ENCODE assay signal across 22 mouse cellular contexts in the genomic region with DNA sequence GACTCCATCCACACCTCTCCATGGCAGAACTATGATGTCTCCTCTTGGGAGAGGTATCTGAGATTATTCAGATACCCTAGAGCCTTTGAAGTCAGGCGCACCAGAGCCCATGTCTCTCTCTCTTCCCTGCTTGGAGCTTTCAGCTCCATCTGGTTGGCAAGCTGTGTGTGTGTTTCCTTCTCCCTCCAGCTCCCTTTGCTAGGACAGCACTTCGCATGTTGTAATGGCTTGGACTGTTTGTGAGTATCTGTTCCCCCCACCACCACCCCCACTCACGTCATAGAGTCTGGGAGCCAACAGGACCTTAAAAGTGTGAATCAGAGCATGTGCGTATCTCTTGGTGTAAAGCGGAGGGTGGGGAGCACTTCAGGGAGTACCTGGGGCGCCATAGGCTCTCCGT. TPM values are rescaled to one million over a fixed set of nuclear protein-coding genes. Genes with fewer than 3 reads are reported as not detected.
DNase-seq lines count a peak whose midpoint lies in the region; ATAC-seq and TF ChIP-seq lines count a peak whose summit lies in the region.
"Had no signal": no experiment of that assay in that cellular context is flagged by ENCODE, and none has a peak within 500 bp of the region (broad histone marks: within the 10 kb centered on the region; RNA-seq: fewer than 3 reads in every experiment).

No protein-coding gene starts in this region.

- no peak overlapping the region for H3K4me2 ChIP-seq in forebrain, embryonic 13.5 days
- H3K4me2 ChIP-seq: embryonic facial prominence, embryonic 15.5 days; heart, embryonic 13.5 days; hindbrain, embryonic 13.5 days; intestine, embryonic 15.5 days; liver, embryonic 11.5 days had no signal

- H3K4me3 ChIP-seq in forebrain, embryonic 13.5 days: no peak overlapping the region
- H3K4me3 ChIP-seq in forebrain, embryonic 10.5 days: no peak overlapping the region
- no peak overlapping the region for H3K4me3 ChIP-seq in layer of hippocampus, adult 2 months
- H3K4me3 ChIP-seq: embryonic facial prominence, embryonic 15.5 days; heart, embryonic 13.5 days; hindbrain, embryonic 13.5 days; intestine, embryonic 15.5 days; megakaryocyte, embryonic 14.5 days; myocyte had no signal

- peak overlapping the region; percentile 48; the same call in 1 of the 2 replicates for H3K27ac ChIP-seq in forebrain, embryonic 13.5 days
- no peak overlapping the region for H3K27ac ChIP-seq in forebrain, embryonic 10.5 days
- H3K27ac ChIP-seq in layer of hippocampus, adult 2 months: peak overlapping the region; percentile 88
- H3K27ac ChIP-seq: embryonic facial prominence, embryonic 15.5 days; heart, embryonic 13.5 days; hindbrain, embryonic 13.5 days; intestine, embryonic 15.5 days had no signal

- H3K36me3 ChIP-seq in forebrain, embryonic 13.5 days (ENCODE audit: poor library complexity, severe bottlenecking): no peaks in the 10 kb centered on the region
- no peaks in the 10 kb centered on the region for H3K36me3 ChIP-seq in forebrain, embryonic 10.5 days (replicated peaks)
- H3K36me3 ChIP-seq: embryonic facial prominence, embryonic 15.5 days; heart, embryonic 13.5 days; hindbrain, embryonic 13.5 days; intestine, embryonic 15.5 days had no signal

- 84% methylated on average over 7 of the region's 7 CpGs for WGBS in forebrain, embryonic 13.5 days
- 91% methylated on average over 7 of the region's 7 CpGs for WGBS in forebrain, embryonic 10.5 days

- peaks cover 14% of the 10 kb centered on the region for H3K4me1 ChIP-seq in forebrain, embryonic 13.5 days
- 0 out of 2 replicates have a peak, but pooled peaks cover 4% of the 10 kb centered on the region for H3K4me1 ChIP-seq in forebrain, embryonic 10.5 days
- H3K4me1 ChIP-seq: embryonic facial prominence, embryonic 15.5 days; heart, embryonic 13.5 days; intestine, embryonic 15.5 days had no signal

- TF ChIP-seq CTCF in layer of hippocampus, adult 2 months (conservative IDR thresholded peaks at IDR 0.05): no peak

- ATAC-seq in forebrain, embryonic 13.5 days: 0 out of 2 replicates have a peak, but pooled peaks have one; percentile 21
- ATAC-seq in monocyte, adult 5-6 weeks (replicated peaks; ENCODE audit: insufficient number of reproducible peaks, low FRiP score, low TSS enrichment, poor library complexity, severe bottlenecking): no peak
- ATAC-seq: intestine, embryonic 15.5 days had no signal

- no peak overlapping the region for H3K9ac ChIP-seq in forebrain, embryonic 13.5 days
- H3K9ac ChIP-seq: embryonic facial prominence, embryonic 15.5 days; heart, embryonic 13.5 days; hindbrain, embryonic 13.5 days; intestine, embryonic 15.5 days had no signal

- 0 out of 2 replicates have a peak, but pooled peaks cover 5% of the 10 kb centered on the region for H3K27me3 ChIP-seq in forebrain, embryonic 13.5 days
- H3K27me3 ChIP-seq in forebrain, embryonic 10.5 days (ENCODE audit: poor library complexity, severe bottlenecking): peaks cover 14% of the 10 kb centered on the region
- H3K27me3 ChIP-seq: embryonic facial prominence, embryonic 15.5 days; intestine, embryonic 15.5 days had no signal

- DNase-seq in forebrain, embryonic 10.5 days (ENCODE audit: extremely low spot score, low spot score): no peak
- peak; percentile 51 for DNase-seq in right cerebral cortex, postnatal 25 days
- no peak for DNase-seq in right cerebral cortex, postnatal 14 days
- peak; percentile 64 to 82 for DNase-seq in layer of hippocampus, adult 2 months (ENCODE audit: low spot score in 2 of 2)
- DNase-seq in urinary bladder, postnatal 10 days (ENCODE audit: low spot score): no peak
- DNase-seq: adrenal gland, postnatal 36 days; gastrocnemius, postnatal 10 days; heart, adult 11 months; kidney, postnatal 36 days; lung, adult 18-20 months; lung, postnatal 14 days; midbrain, embryonic 14.5 days; thymus, adult 18-20 months had no signal

- H3K9me3 ChIP-seq in forebrain, embryonic 13.5 days (replicated peaks): no peaks in the 10 kb centered on the region
- no peaks in the 10 kb centered on the region for H3K9me3 ChIP-seq in forebrain, embryonic 10.5 days
- H3K9me3 ChIP-seq: embryonic facial prominence, embryonic 15.5 days; heart, embryonic 13.5 days; hindbrain, embryonic 13.5 days; intestine, embryonic 15.5 days; megakaryocyte, embryonic 14.5 days had no signal

RNA-seq across cellular contexts. Expression of a gene that starts 6.5 kb away (rescaled TPM):
- polyA plus RNA-seq in forebrain, embryonic 13.5 days (2015; fragmentation: Nextera tagmentation; extraction: Ambion mirVana): 20.0 and 22.8 TPM in 2 replicates
- polyA plus RNA-seq in forebrain, embryonic 10.5 days (2016; fragmentation: Nextera tagmentation; extraction: Ambion mirVana): 5.5 TPM in 2 replicates
- 1,000 to 10,000 TPM; 1,009 to 1,066 TPM for total RNA-seq in layer of hippocampus, adult 2 months (2021)
- total RNA-seq in monocyte, adult 5-6 weeks (2017): 0.19 to 0.85 TPM in 2 of 3 replicates, not detected in the other

Comparison
In these comparisons a context has a peak if more than half of its experiments do, and no peak if none do; other contexts are left out.
1. DNase-seq: peak in right cerebral cortex, postnatal 25 days (single experiment) and layer of hippocampus, adult 2 months (2 of 2); none in forebrain, embryonic 10.5 days (single experiment), right cerebral cortex, postnatal 14 days (single experiment) and urinary bladder, postnatal 10 days (single experiment).
2. RNA of a gene that starts 6.5 kb away (total RNA-seq): 1,009 to 1,066 TPM in layer of hippocampus, adult 2 months; 0.19 to 0.85 TPM in monocyte, adult 5-6 weeks; every median in the first group is over 100 times any median in the second.